Mouse (Mus musculus) brain, embryonic 14.5 days (tissue): Measurements from ENCODE around the gene Csta1. TPM values are rescaled to one million over a fixed set of nuclear protein-coding genes. Genes with fewer than 3 reads are reported as not detected.
A peak's percentile ranks its signal among the peaks of the same experiment; 100 is the strongest.
"Not testable (repeated sequence)": the region's sequence is repeated elsewhere in the genome, so short reads cannot be mapped to it uniquely, and the experiment has no call there.

Experiments
- DNase-seq: peaks from one replicate; pipeline ENCODE4 v3.0.0-alpha.2; 2011; ENCODE audit warnings: low read depth
- CTCF ChIP-seq: fragments of 200-500 bp; IDR thresholded peaks from 2 replicates; pipeline ENCODE4 v1.5.1; 2012; ENCODE audit warnings: inconsistent platforms, mild to moderate bottlenecking, moderate library complexity, borderline replicate concordance; ENCODE audit not compliant: insufficient read depth, insufficient read length; ENCODE audit errors: extremely low read depth
- POLR2A ChIP-seq: fragments of 200-500 bp; IDR thresholded peaks from 2 replicates; pipeline ENCODE4 v1.6.1; 2012; ENCODE audit warnings: mild to moderate bottlenecking, inconsistent platforms, borderline replicate concordance; ENCODE audit not compliant: poor library complexity, insufficient read depth, insufficient read length, severe bottlenecking; ENCODE audit errors: extremely low read depth
- polyA plus RNA-seq: library from polyadenylated mRNA; depleted of rRNA; stranded (reverse); fragments of >200 nt; gene quantifications from 2 replicates; pipeline ENCODE4 v1.2.3, GENCODE M21; 2012; rRNA removed

Csta1 gene
- polyA plus RNA-seq: 0.03 TPM in 1 of 2 replicates, not detected in the other

- TF ChIP-seq POLR2A: no peak
- no peak for TF ChIP-seq CTCF
- DNase-seq: no peak
Observed at GRCm38 (mm10) chr16:36131141-36131540, at the start of gene Csta1. Csta1 (minus strand) TSS chr16:36131241.

DNA sequence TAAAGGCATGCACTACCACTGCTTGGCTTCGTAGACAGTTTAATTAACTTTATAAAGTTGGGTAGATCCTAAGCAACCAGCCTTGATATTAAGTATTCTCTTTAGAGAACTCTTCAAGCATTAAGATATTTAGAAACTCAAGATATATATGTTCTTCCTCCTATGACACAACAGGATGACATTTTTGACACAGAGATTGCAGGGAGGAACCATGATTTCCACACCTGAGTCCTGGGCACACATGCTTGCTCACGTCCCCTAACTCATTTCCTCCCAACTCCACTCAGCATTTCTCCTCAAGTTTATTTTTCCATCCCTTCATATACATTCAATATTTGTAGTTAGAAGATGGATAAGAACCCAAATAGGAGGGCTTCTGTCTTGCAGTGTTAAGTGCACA lies 48.9 kb upstream of the Csta1 start:
- TF ChIP-seq CTCF (no peak), POLR2A (no peak)

DNA sequence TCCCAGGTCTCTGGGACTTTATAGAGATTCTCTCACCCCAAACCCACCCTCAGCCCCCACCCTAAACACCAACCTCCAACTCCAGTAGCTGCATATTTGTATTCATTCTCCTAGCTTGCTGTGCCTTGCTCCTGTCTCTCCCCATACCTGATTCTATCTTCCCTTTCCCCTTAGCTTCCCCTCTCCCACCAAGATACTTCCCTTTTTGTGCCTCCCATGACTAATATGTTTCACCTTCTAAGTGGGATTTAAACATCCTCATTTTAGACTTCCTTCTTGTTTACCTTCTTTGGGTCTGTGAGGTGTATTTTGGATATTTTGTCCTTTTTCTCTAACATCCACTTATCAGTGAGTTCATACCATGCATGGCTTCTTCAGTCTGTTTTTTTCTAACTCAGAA lies 45.1 kb upstream of the Csta1 start:
- no peak for TF ChIP-seq POLR2A
- TF ChIP-seq CTCF: no peak
- DNase-seq: no peak

More for the DNA sequence above, 48.9 kb upstream of the Csta1 start:
- no peak for DNase-seq

DNA sequence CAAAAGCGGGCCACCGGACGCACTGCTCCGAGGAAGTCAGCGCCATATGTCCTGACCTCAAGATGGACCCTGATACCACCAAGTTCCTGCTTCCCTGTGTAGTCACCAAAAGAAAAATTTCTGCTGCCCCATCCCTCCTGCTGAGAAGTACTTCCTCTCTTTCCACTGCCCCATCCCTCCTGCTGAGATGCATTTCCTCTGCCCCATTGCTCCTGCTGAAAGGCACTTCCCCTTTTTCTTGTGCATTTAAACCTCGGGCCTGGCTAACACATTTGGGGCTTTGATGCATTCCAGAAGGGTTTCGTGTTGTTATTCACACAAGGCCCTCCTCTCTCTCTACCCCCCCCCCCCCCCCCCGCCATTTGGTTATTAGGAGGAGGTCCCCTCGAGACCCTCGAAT lies 36.8 kb upstream of the Csta1 start:
- DNase-seq: not testable (repeated sequence)

GRCm38 (mm10) chr16:36156402-36156975 lies 25.4 kb upstream of the Csta1 start, which contains the start of gene Stfa2l1:
Stfa2l1 (plus strand) TSS chr16:36156811.
- TF ChIP-seq CTCF: no peak
- TF ChIP-seq POLR2A: no peak
- no peak for DNase-seq

- TF ChIP-seq POLR2A (no peak), CTCF (no peak)
- no peak for DNase-seq
Observed at GRCm38 (mm10) chr16:36138201-36138600, 7.2 kb upstream of the Csta1 start.

- DNase-seq: no peak
- TF ChIP-seq POLR2A (no peak), CTCF (no peak)
Observed at GRCm38 (mm10) chr16:36128092-36128491, 2.9 kb downstream of the Csta1 start.

GRCm38 (mm10) chr16:36115751-36116150 lies 15.3 kb downstream of the Csta1 start:
- DNase-seq: not testable (repeated sequence)

- DNase-seq: not testable (repeated sequence)
Observed at GRCm38 (mm10) chr16:36111486-36111885, 19.6 kb downstream of the Csta1 start.

DNA sequence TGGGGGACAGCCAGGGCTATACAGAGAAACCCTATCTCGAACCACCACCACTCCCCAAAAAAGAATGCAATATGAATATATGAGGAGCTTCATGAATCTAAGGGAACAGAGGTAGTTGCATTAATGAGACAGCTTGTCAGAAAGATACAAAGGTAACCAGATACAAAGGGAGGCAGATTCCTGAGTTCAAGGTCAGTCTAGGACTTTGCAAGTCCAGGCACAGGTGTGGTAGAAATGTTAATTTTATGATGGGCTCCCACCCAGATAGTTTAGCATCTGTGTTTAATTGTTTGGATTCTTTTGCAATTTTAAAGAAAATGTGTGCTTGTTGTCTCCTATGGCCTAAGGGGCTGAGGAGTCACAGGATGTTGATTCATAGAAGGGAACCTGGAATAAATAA lies 28.8 kb downstream of the Csta1 start:
- DNase-seq: no peak
- TF ChIP-seq CTCF (no peak), POLR2A (no peak)

GRCm38 (mm10) chr16:36101526-36101925 lies 29.5 kb downstream of the Csta1 start:
- no peak for TF ChIP-seq CTCF
- TF ChIP-seq POLR2A: no peak
- no peak for DNase-seq

- DNase-seq: not testable (repeated sequence)
Observed at GRCm38 (mm10) chr16:36097813-36098499, 33.1 kb downstream of the Csta1 start.

- TF ChIP-seq CTCF (no peak), POLR2A (no peak)
- peak; percentile 15 for DNase-seq
Observed at GRCm38 (mm10) chr16:36094079-36094478, 37.0 kb downstream of the Csta1 start.
